ENCODE assay signal across 16 mouse cellular contexts in the genomic region with DNA sequence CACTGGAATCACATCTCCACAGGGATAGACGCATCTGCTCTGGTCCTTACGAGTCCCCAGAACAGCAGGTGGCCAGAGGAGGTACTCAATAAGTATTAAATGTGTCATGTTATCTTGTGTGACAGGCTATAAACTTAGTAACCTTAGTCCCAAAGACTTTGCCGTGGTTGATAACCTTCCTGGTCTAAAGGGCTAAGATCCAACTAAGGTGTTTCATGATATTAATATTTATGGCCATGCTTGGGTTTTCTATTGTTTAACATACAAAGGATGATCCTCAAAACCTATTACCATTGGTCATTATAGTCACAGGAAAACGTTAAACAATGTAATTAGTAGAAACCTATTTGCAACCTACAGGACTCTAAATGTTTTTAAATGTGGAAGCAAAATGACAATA.
"Had no signal": no experiment of that assay in that cellular context is flagged by ENCODE, and none has a peak within 500 bp of the region (broad histone marks: within the 10 kb centered on the region; RNA-seq: fewer than 3 reads in every experiment).

No protein-coding gene starts in this region.

- H3K9ac ChIP-seq: liver, embryonic 14.5 days; lung, embryonic 15.5 days; midbrain, embryonic 12.5 days; midbrain, embryonic 15.5 days; neural tube, embryonic 12.5 days; stomach, embryonic 15.5 days had no signal

- H3K36me3 ChIP-seq: lung, embryonic 15.5 days; midbrain, embryonic 12.5 days; neural tube, embryonic 12.5 days; stomach, embryonic 15.5 days had no signal

- H3K4me3 ChIP-seq: left cerebral cortex, adult 2 months; lung, embryonic 15.5 days; megakaryocyte, embryonic 14.5 days; midbrain, embryonic 12.5 days; midbrain, embryonic 15.5 days; neural tube, embryonic 12.5 days; stomach, embryonic 15.5 days had no signal

- H3K4me2 ChIP-seq: lung, embryonic 15.5 days; midbrain, embryonic 12.5 days; midbrain, embryonic 15.5 days; neural tube, embryonic 12.5 days; stomach, embryonic 15.5 days had no signal

- H3K27me3 ChIP-seq: lung, embryonic 15.5 days; megakaryocyte, embryonic 14.5 days; midbrain, embryonic 12.5 days; midbrain, embryonic 15.5 days; neural tube, embryonic 12.5 days; stomach, embryonic 15.5 days had no signal

- H3K27ac ChIP-seq: kidney, postnatal 0 days; left cerebral cortex, adult 2 months; liver, embryonic 14.5 days; lung, embryonic 15.5 days; midbrain, embryonic 12.5 days; midbrain, embryonic 15.5 days; neural tube, embryonic 12.5 days; stomach, embryonic 15.5 days had no signal

- H3K9me3 ChIP-seq: lung, embryonic 15.5 days; midbrain, embryonic 12.5 days; midbrain, embryonic 15.5 days; neural tube, embryonic 12.5 days; stomach, embryonic 15.5 days had no signal

- H3K4me1 ChIP-seq: lung, embryonic 15.5 days; megakaryocyte, embryonic 14.5 days; midbrain, embryonic 15.5 days; neural tube, embryonic 12.5 days; stomach, embryonic 15.5 days had no signal

- ATAC-seq: midbrain, embryonic 15.5 days had no signal

- DNase-seq: kidney, adult 2 months; kidney, postnatal 36 days; layer of hippocampus, postnatal 36 days; lung, adult 18-20 months; lung, postnatal 10 days; lung, postnatal 36 days; thymus, postnatal 25 days had no signal
